ENCODE assay signal across 10 mouse cellular contexts in genomic region chr4:154543128-154543527, GRCm38 (mm10).
DNase-seq lines count a peak whose midpoint lies in the region; ATAC-seq lines count a peak whose summit lies in the region.
"Had no signal": no experiment of that assay in that cellular context is flagged by ENCODE, and none has a peak within 500 bp of the region (broad histone marks: within the 10 kb centered on the region; RNA-seq: fewer than 3 reads in every experiment).

No protein-coding gene starts in this region.

- H3K9me3 ChIP-seq in embryonic facial prominence, embryonic 10.5 days: no peaks in the 10 kb centered on the region
- no peaks in the 10 kb centered on the region for H3K9me3 ChIP-seq in heart, embryonic 15.5 days (replicated peaks)
- H3K9me3 ChIP-seq in liver, embryonic 12.5 days (replicated peaks): no peaks in the 10 kb centered on the region

- H3K4me1 ChIP-seq in embryonic facial prominence, embryonic 10.5 days: peaks cover 93% of the 10 kb centered on the region
- H3K4me1 ChIP-seq in heart, embryonic 15.5 days (replicated peaks): peaks cover 80% of the 10 kb centered on the region
- H3K4me1 ChIP-seq in liver, embryonic 12.5 days: peaks cover 49% of the 10 kb centered on the region

- peaks cover 61% of the 10 kb centered on the region for H3K27me3 ChIP-seq in embryonic facial prominence, embryonic 10.5 days (replicated peaks; ENCODE audit: low read depth, poor library complexity, severe bottlenecking)
- H3K27me3 ChIP-seq in heart, embryonic 15.5 days: no peaks in the 10 kb centered on the region
- peaks cover 4% of the 10 kb centered on the region; the same call in 1 of the 2 replicates for H3K27me3 ChIP-seq in liver, embryonic 12.5 days (replicated peaks)
- H3K27me3 ChIP-seq: CH12.LX had no signal

- ATAC-seq in heart, embryonic 15.5 days (replicated peaks; ENCODE audit: insufficient number of reproducible peaks, insufficient read depth, low FRiP score, low read depth): 0 out of 2 replicates have a peak, but pooled peaks have one; percentile 33
- ATAC-seq in liver, embryonic 12.5 days: no peak

- 0 out of 2 replicates have a peak overlapping the region, but pooled peaks have one; percentile 19 for H3K9ac ChIP-seq in heart, embryonic 15.5 days
- H3K9ac ChIP-seq in liver, embryonic 12.5 days: peak overlapping the region; percentile 54

- peak overlapping the region; percentile 52 for H3K27ac ChIP-seq in embryonic facial prominence, embryonic 10.5 days (replicated peaks)
- H3K27ac ChIP-seq in heart, embryonic 15.5 days: peak overlapping the region; percentile 93
- H3K27ac ChIP-seq in liver, embryonic 12.5 days: peak overlapping the region; percentile 83

- H3K36me3 ChIP-seq in embryonic facial prominence, embryonic 10.5 days (replicated peaks): no peaks in the 10 kb centered on the region
- H3K36me3 ChIP-seq in heart, embryonic 15.5 days: no peaks in the 10 kb centered on the region
- H3K36me3 ChIP-seq in liver, embryonic 12.5 days: no peaks in the 10 kb centered on the region

- DNase-seq in heart, adult 18-20 months: peak; percentile 21 to 38
- DNase-seq in heart, adult 9 months (ENCODE audit: low spot score in 2 of 2): no peak
- DNase-seq in embryonic facial prominence, embryonic 10.5 days (ENCODE audit: low spot score): no peak
- no peak for DNase-seq in adrenal gland, adult 18-20 months (ENCODE audit: low spot score in 2 of 2)
- DNase-seq in frontal cortex, postnatal 36 days (ENCODE audit: low spot score in 2 of 2): no peak
- DNase-seq in left cerebral cortex, postnatal 25 days (ENCODE audit: low spot score in 2 of 2): no peak
- DNase-seq: adrenal gland, postnatal 36 days had no signal

- WGBS in embryonic facial prominence, embryonic 10.5 days: 68% methylated on average over 4 of the region's 4 CpGs
- WGBS in heart, embryonic 15.5 days: 42% methylated on average over 4 of the region's 4 CpGs
- 56% methylated on average over 4 of the region's 4 CpGs for WGBS in liver, embryonic 12.5 days (ENCODE audit: insufficient replicate concordance)

- H3K4me3 ChIP-seq in embryonic facial prominence, embryonic 10.5 days: no peak overlapping the region
- H3K4me3 ChIP-seq in heart, embryonic 15.5 days: 0 out of 2 replicates have a peak overlapping the region, but pooled peaks have one; percentile 16
- peak overlapping the region; percentile 27 for H3K4me3 ChIP-seq in liver, embryonic 12.5 days

- H3K4me2 ChIP-seq in heart, embryonic 15.5 days: peak overlapping the region; percentile 60
- H3K4me2 ChIP-seq in liver, embryonic 12.5 days: peak overlapping the region; percentile 65

- intact Hi-C loops in left cerebral cortex, postnatal 25 days (cut with DNase I): no loop called here

Comparison
In these comparisons a context has a peak if more than half of its experiments do, and no peak if none do; other contexts are left out.
1. DNase-seq: peak in heart, adult 18-20 months (2 of 2); none in heart, adult 9 months (0 of 2), embryonic facial prominence, embryonic 10.5 days (single experiment), adrenal gland, adult 18-20 months (0 of 2), frontal cortex, postnatal 36 days (0 of 2) and left cerebral cortex, postnatal 25 days (0 of 2).
2. Peak in every context shown above with its lines, with median percentiles within 50 percentile points of each other: H3K27ac ChIP-seq.